Comparison of ENCODE assay signal across 8 mouse cellular contexts in the genomic region with DNA sequence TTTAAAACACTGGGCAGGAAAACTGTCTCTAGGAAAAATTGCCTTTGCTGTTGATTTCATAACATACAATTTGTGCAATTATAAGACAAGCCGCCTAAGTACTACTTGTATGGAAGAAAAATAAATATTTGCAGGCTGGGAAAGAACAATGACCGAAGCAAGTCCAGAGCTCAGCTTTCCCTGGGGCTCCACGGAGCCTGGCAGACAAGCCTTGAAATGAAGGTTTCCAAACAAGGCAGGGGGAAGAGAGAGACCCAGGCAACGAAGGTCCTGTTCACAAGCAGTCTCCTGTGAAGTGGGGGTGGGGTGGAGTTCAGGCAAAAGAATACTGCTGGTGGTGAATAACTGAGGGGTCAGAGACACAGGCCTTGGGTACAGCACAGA. TPM values are rescaled to one million over a fixed set of nuclear protein-coding genes. Genes with fewer than 3 reads are reported as not detected.
DNase-seq lines count a peak whose midpoint lies in the region; ATAC-seq and TF ChIP-seq lines count a peak whose summit lies in the region.

No protein-coding gene starts in this region.

- H3K27ac ChIP-seq in hindbrain, embryonic 10.5 days = peak overlapping the region; percentile 79
- H3K27ac ChIP-seq in hindbrain, postnatal 0 days = no peak overlapping the region
- H3K27ac ChIP-seq in brown adipose tissue, adult 24 weeks (replicated peaks; ENCODE audit: low read depth, low read length) = peak overlapping the region; percentile 13
- H3K27ac ChIP-seq in kidney, adult 2 months (ENCODE audit: insufficient read depth, low read depth, low read length) = no peak overlapping the region

- peaks cover 25% of the 10 kb centered on the region for H3K4me1 ChIP-seq in hindbrain, embryonic 10.5 days (replicated peaks)
- no peaks in the 10 kb centered on the region for H3K4me1 ChIP-seq in hindbrain, postnatal 0 days (ENCODE audit: insufficient read depth, low read length)
- 0 out of 2 replicates have a peak, but pooled peaks cover 2% of the 10 kb centered on the region for H3K4me1 ChIP-seq in brown adipose tissue, adult 24 weeks (ENCODE audit: control insufficient read depth, insufficient read depth, insufficient read length, low read length)
- no peaks in the 10 kb centered on the region; the same call in 1 of the 2 replicates for H3K4me1 ChIP-seq in kidney, adult 2 months (ENCODE audit: control insufficient read depth, insufficient read depth, low read length)

- no peak for TF ChIP-seq POLR2A in kidney, adult 2 months (IDR thresholded peaks at IDR 0.05; ENCODE audit: low read depth, low read length)

- H3K9ac ChIP-seq in hindbrain, postnatal 0 days (replicated peaks; ENCODE audit: low read length) = no peak overlapping the region

- no peak for ATAC-seq in hindbrain, postnatal 0 days

- no peaks in the 10 kb centered on the region for H3K9me3 ChIP-seq in hindbrain, embryonic 10.5 days
- no peaks in the 10 kb centered on the region for H3K9me3 ChIP-seq in hindbrain, postnatal 0 days (ENCODE audit: low read length)

- no peak overlapping the region for H3K4me3 ChIP-seq in hindbrain, embryonic 10.5 days
- no peak overlapping the region for H3K4me3 ChIP-seq in hindbrain, postnatal 0 days (ENCODE audit: low read length)
- no peak overlapping the region for H3K4me3 ChIP-seq in brown adipose tissue, adult 24 weeks (ENCODE audit: insufficient read depth, low read depth, low read length)
- H3K4me3 ChIP-seq in kidney, adult 2 months (ENCODE audit: insufficient read depth, low read depth, low read length) = no peak overlapping the region

- DNase-seq in hindbrain, embryonic 10.5 days (ENCODE audit: low spot score) = peak; percentile 60
- no peak for DNase-seq in hindbrain, postnatal 0 days (ENCODE audit: low spot score)
- peak; percentile 64 for DNase-seq in fat pad, adult 2 months (ENCODE audit: extremely low read depth, low read depth, low spot score)
- DNase-seq in lung, postnatal 10 days = peak; percentile 30
- DNase-seq in kidney, adult 2 months = no peak
- DNase-seq in thymus, postnatal 36 days = no peak
- no peak for DNase-seq in urinary bladder, adult 18-20 months (ENCODE audit: low spot score in 2 of 2)

- H3K27me3 ChIP-seq in hindbrain, embryonic 10.5 days (ENCODE audit: insufficient read depth, poor library complexity, severe bottlenecking) = no peaks in the 10 kb centered on the region
- no peaks in the 10 kb centered on the region for H3K27me3 ChIP-seq in hindbrain, postnatal 0 days (ENCODE audit: insufficient read depth, low read length)
- H3K27me3 ChIP-seq in kidney, adult 2 months (replicated peaks; ENCODE audit: control insufficient read depth, insufficient read depth, low read length) = no peaks in the 10 kb centered on the region

- H3K4me2 ChIP-seq in hindbrain, postnatal 0 days (ENCODE audit: low read depth, low read length) = no peak overlapping the region

- 21% methylated on average over 4 of the region's 4 CpGs for WGBS in hindbrain, embryonic 10.5 days
- 21% methylated on average over 4 of the region's 4 CpGs for WGBS in hindbrain, postnatal 0 days
- 62% methylated on average over 4 of the region's 4 CpGs for WGBS in kidney, adult 2 months

- no peak for TF ChIP-seq CTCF in hindbrain, postnatal 0 days (IDR thresholded peaks at IDR 0.05; ENCODE audit: low read depth)
- TF ChIP-seq CTCF in kidney, adult 2 months (conservative IDR thresholded peaks at IDR 0.05; ENCODE audit: insufficient read depth, insufficient read length, low read depth, low read length) = no peak

- H3K36me3 ChIP-seq in hindbrain, embryonic 10.5 days = no peaks in the 10 kb centered on the region
- H3K36me3 ChIP-seq in hindbrain, postnatal 0 days (ENCODE audit: insufficient read depth, low read length) = no peaks in the 10 kb centered on the region
- H3K36me3 ChIP-seq in kidney, adult 2 months (ENCODE audit: control insufficient read depth, insufficient read depth, low read length) = no peaks in the 10 kb centered on the region

RNA-seq across cellular contexts. Expression of gene Nudt4, which starts 13.6 kb away (rescaled TPM):
- 76.4 and 86.5 TPM in 2 replicates for polyA plus RNA-seq in hindbrain, embryonic 10.5 days (2016; fragmentation: Nextera tagmentation; extraction: Ambion mirVana)
- total RNA-seq in hindbrain, postnatal 0 days (2014; rRNA removed) = 52.3 and 55.5 TPM in 2 replicates
- 64.3 and 64.7 TPM in 2 replicates for polyA plus RNA-seq in hindbrain, postnatal 0 days (2015; fragmentation: Nextera tagmentation; extraction: Ambion mirVana)
- 168 and 234 TPM in 2 replicates for polyA plus RNA-seq in brown adipose tissue, adult 24 weeks (2012; ENCODE audit: insufficient read depth, insufficient read length, missing spikeins)
- polyA plus RNA-seq in kidney, adult 2 months (2012; rRNA removed) = 88.6 and 92.7 TPM in 2 replicates

Comparison
In these comparisons a context has a peak if more than half of its experiments do, and no peak if none do; other contexts are left out.
1. DNase-seq: peak in hindbrain, embryonic 10.5 days (single experiment), fat pad, adult 2 months (single experiment) and lung, postnatal 10 days (single experiment); none in hindbrain, postnatal 0 days (single experiment), kidney, adult 2 months (single experiment), thymus, postnatal 36 days (0 of 2) and urinary bladder, adult 18-20 months (0 of 2).
2. H3K27ac ChIP-seq: peak in hindbrain, embryonic 10.5 days (single experiment) and brown adipose tissue, adult 24 weeks (single experiment); none in hindbrain, postnatal 0 days (single experiment) and kidney, adult 2 months (single experiment).